Mouse (Mus musculus) layer of hippocampus, adult 18-20 months (tissue): ENCODE results near the gene Olfr1446. TPM values are rescaled to one million over a fixed set of nuclear protein-coding genes. Genes with fewer than 3 reads are reported as not detected.

Experiments used
- DNase-seq, 2 experiments: peaks; one replicate each; pipeline ENCODE4 v3.0.0; 2022; ENCODE audit warnings: low spot score in 2 of 2
- long read RNA-seq: library from polyadenylated mRNA; stranded (forward); transcript quantifications from one replicate; pipeline ENCODE4 v2.0.0, GENCODE M21; 2021
- total RNA-seq, 2 experiments: library from RNA; stranded (reverse); gene quantifications; 2 replicates each; pipeline ENCODE4 v1.2.3; 2021

The Olfr1446 gene
- total RNA-seq = not detected
- long read RNA-seq = 0 reads

DNA sequence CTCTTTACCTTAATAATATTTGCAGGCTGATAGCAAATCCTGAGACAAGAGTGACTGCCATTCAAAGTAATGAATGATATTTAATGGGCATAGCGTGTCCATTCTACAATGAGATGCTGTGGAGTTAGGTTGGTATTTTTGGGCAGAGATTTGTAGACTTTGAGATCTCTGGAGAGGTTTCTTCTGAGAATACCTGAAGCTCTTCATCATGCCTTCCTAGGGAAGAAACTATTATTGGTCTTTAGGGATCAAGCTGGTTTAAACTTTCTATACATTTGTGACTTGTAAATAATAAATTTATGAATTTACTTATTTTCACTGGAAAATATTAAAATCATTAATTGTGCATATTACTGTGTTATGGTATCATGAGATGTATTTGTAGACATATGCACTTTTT, at the start of gene Olfr1446:
Gene Olfr1446, minus strand, starts transcription at position 101 of the 400 bp plus-strand sequence.
- no peak for DNase-seq

DNA sequence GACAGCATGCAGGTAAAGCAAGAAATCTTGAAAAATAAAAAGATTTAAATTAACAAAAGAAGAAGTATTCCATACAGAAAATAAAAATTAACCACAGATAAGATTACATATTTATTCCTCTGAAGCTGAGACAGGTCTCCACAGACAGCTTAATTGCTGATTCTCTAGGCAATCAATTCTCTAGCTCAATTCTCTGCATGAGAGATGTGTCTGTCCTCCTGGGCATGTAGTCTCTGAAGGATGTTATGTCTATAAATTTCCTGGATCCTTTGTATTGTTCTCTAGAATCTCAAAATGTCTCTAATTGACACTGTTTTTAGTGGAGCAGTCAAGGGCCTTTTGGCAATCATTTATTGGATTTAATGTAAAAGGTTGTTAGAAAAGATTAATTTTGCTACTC, 37.2 kb upstream of the Olfr1446 start, which contains the start of gene Olfr1449:
Gene Olfr1449, plus strand, starts transcription at position 301 of the 400 bp plus-strand sequence.
- DNase-seq = no peak

DNA sequence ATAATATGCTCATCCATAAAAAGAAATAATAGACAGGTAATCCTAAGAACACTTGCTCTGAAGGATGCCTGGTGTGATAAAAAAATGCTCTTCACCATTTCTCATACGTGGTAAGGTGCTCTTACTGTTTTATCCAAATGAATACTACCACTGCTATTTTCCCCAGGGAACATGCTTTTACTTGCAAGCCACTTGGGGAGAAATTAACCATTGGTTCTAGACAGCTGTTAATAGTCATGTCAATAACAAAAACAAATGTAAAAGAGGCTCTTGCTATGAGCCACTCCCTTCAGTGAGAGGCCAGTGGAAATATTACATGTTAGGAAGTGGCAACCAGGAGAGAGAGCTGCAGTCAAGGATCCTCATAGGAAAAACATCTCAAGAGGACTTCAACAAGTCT, 31.0 kb upstream of the Olfr1446 start, which contains the start of gene Olfr1448:
Gene Olfr1448, minus strand, starts transcription at position 101 of the 400 bp plus-strand sequence.
- DNase-seq = no peak

DNA sequence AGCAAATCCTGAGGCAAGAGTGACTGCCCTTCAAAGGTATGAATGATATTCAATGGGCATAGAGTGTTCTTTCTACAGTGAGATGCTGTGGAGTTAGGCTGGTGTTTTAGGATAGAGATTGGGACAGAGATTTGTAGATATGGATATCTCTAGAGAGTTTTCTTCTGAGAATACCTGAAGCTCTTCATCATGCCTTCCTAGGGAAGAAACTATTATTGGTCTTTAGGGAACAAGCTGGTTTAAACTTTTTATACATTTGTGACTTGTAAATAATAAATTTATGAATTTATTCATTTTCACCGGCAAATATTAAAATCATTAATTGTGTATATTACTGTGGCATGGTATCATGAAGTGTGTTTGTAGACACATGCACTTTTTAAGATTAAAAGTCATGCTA, 10.3 kb upstream of the Olfr1446 start, which contains the start of gene Olfr1447:
Gene Olfr1447, minus strand, starts transcription at position 101 of the 400 bp plus-strand sequence.
- no peak for DNase-seq

DNA sequence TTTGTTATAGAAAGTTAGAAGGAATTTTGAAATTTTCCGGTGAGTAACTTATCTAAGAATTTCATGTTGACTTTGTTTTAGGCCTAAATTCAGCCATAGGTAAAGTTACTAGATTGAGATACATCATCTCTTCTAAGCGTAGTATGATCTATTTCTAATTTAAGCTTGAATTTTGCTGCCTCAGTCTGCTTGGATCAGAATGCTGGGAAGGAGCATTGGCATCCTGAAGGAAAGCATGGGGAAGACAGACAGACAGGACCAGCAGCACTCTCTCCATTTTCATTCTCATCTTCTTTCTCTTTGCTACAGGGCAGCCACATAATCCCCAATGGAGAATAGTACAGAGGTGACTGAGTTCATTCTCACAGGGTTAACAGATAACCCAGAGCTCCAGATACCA, 9.8 kb downstream of the Olfr1446 start, which contains the start of gene Olfr1445:
Gene Olfr1445, plus strand, starts transcription at position 301 of the 400 bp plus-strand sequence.
- DNase-seq = no peak

DNA sequence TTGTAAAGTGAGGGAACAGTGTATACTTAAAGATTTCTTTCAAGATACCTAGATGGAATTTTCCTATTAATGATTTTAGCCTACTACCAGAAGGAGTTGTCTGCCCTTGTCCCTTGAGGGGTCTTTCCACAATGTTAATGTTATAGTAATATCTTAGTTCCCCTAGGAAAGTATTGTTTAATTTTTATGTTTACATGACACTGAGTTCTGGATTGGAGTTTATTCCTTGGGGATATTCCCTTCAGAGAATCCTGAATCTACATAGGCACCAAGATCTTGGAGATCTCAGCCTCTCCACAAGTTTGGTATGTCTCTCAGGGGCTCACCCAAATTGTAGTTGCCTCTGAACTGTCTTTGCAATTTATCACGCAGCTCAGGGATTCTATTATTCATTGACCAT, 36.3 kb downstream of the Olfr1446 start, which contains the start of gene Olfr1444:
Gene Olfr1444, plus strand, starts transcription at position 301 of the 400 bp plus-strand sequence.
- no peak for DNase-seq

DNA sequence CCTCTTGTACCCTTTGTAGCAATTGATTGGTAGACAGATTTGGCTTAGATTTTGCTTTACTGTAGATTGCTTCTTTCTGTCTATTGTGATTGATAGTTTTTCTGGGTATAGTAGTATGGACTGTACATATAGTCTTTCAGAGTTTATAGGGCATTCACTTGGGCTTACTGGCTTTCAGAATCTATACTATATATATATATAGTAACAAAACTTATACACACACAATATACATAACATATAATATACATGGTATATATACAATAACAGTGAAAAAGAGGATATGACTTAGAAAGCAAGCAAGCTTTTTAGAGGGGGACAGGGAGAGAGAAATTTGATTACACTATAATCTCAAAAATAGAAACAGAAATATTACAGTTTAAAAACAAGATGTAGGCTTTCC, 46.9 kb downstream of the Olfr1446 start, which contains the start of gene Gm5244:
Gene Gm5244, plus strand, starts transcription at position 301 of the 400 bp plus-strand sequence.
- DNase-seq = no peak

DNA sequence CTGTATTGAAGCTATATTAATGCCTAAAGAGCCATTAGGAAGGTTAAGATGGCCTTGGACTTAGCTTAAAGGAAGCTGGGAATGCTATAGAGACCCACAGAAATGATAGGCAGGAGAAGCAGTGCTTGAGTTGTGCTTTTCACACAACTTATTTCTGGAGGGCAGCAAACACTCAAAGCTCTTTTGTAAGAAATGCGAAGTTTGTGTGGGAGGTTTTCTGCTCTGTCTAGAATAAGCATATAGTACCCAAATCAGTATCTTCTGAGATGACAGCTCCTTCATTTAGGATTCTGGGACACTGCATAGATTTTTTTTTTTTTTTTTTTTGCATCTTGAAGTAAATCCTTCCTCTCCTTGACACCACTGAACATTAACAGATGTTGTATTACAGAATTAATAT, 54.8 kb downstream of the Olfr1446 start:
- no peak for DNase-seq

Other genes with a start within 250 kb of the Olfr1446 start
- not detected for gene Olfr1442, start 223.1 kb downstream of the Olfr1446 start, total RNA-seq
- not detected for gene Olfr1443, start 215.4 kb downstream of the Olfr1446 start, total RNA-seq
- not detected for gene Keg1, start 197.7 kb downstream of the Olfr1446 start, total RNA-seq
- gene Cntf, start 127.9 kb downstream of the Olfr1446 start, total RNA-seq = 1 to 10 TPM; 2.7 to 3.1 TPM
- gene Zfp91, start 97.4 kb downstream of the Olfr1446 start, total RNA-seq = 10 to 100 TPM; 84.6 to 90.8 TPM
- gene Lpxn, start 97.3 kb downstream of the Olfr1446 start, total RNA-seq = 1 to 10 TPM; 1.0 to 1.9 TPM
- gene Gm5244, start 46.8 kb downstream of the Olfr1446 start, total RNA-seq = not detected
- not detected for gene Olfr1444, start 36.2 kb downstream of the Olfr1446 start, total RNA-seq
- not detected for gene Olfr1445, start 9.7 kb downstream of the Olfr1446 start, total RNA-seq
- not detected for gene Olfr1447, start 10.2 kb upstream of the Olfr1446 start, total RNA-seq
- gene Olfr1448, start 30.9 kb upstream of the Olfr1446 start, total RNA-seq = not detected
- not detected for gene Olfr1449, start 37.3 kb upstream of the Olfr1446 start, total RNA-seq
- gene Olfr1450, start 56.7 kb upstream of the Olfr1446 start, total RNA-seq = not detected
- not detected for gene Olfr1451, start 101.5 kb upstream of the Olfr1446 start, total RNA-seq
- not detected for gene Olfr1453, start 134.8 kb upstream of the Olfr1446 start, total RNA-seq
- not detected for gene Olfr1454, start 167.1 kb upstream of the Olfr1446 start, total RNA-seq
- gene Olfr1457, start 204.4 kb upstream of the Olfr1446 start, total RNA-seq = not detected
- not detected for gene Olfr1458, start 213.3 kb upstream of the Olfr1446 start, total RNA-seq